Mouse (Mus musculus) heart, adult 10 weeks (tissue): ENCODE data around the gene Ear14. TPM values are rescaled to one million over a fixed set of nuclear protein-coding genes. Genes with fewer than 3 reads are reported as not detected.

Experiments used
- polyA plus RNA-seq: library from polyadenylated mRNA; stranded (reverse); fragments of 350-450 nt; fragmentation: Illumina TruSeq; extraction: RNeasy Lipid Tissue Mini Kit (QIAGEN cat#74804); gene quantifications from one replicate; pipeline ENCODE4 v1.2.3, GENCODE M21; 2014; ENCODE audit warnings: low read depth, low replicate concordance

Ear14 gene
- polyA plus RNA-seq = not detected

DNA sequence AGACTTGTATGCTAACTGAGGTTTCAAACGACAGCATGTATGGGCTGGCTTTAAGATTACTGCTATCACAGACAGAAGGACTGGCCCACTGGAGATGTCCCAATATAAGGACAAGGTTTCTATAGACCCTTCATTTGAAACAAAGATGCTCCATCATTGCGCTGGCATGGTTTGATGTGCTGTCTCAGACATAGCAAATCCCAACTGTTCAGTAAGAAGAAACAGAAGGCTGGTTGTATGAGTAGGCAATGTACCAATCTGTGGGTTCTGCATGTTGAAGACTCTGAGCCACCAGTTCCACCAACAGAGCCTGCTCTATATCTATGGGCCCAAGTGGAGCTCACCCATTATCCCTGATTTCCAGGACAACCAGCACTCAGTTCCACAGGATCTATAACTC is at the start of gene Ear14:
Ear14 (plus strand) TSS at position 277 of the 400 bp plus-strand sequence.

DNA sequence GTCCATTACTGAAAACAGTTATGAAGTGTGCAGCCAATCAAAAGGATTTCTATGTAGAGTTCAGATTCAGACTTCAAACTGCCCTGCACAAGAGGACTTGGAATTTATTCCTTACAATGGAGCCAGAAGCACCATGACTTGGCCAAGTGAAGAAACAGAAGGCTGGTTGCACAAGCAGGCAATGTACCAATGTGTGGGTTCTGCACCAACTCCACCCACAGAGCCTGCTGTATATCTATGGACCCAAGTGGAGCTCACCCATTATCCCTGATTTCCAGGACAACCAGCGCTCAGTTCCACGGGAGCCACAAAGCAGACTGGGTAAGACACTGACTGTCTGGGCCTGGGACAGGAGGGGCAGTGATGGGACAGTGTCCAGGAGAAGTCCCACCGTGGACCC is 41.2 kb upstream of the Ear14 start, which contains the start of gene Rnase2b:
Rnase2b (plus strand) TSS at position 285 of the 400 bp plus-strand sequence.

DNA sequence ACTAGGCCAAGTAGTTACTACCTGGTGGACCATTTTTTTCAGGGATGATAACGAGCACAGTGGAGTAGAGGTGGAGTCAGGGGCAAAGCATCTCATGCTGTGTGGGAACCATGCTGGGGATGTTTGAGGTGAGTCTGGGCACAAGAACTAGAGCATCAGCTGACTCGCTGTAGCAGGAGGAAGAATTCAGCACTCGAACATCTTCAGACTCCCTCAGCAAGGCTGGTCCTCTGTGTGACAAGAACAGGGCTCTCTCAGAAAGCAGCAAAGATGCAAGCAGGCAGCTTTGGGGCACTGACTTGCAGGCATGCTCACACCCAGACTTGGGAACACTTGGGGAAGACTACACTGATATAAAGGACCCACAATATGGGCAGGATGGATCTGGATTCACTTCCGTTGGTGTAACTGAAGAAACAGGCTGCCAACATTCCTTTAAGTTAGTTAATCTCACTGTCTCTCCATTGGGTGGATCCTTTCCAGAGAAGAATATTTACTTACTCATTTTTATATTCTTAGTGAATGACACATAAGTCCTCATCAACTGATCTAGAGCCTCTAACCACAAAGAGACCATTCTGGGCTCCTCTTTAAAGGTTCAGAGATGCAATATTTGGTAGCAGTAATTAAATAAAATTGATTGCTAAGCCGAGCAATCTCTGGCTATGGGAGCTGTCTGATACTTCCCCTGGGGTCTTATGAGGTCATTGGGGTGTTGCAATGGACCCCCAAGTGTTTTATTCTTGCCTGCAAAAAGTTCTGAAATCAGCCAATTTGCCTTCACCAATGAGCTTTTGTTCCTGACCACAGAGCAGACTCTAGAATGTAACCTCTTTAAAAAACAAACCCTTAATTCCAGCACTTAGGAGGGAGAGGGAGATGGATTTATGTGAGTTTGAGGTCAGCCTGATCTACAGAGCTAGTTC is 3.8 kb upstream of the Ear14 start, which contains the start of gene Ang2:
Ang2 (minus strand) TSS at position 51 of the 926 bp plus-strand sequence.

Other genes with a start within 250 kb of the Ear14 start
- 0.60 TPM for gene Pnp2, start 247.4 kb upstream of the Ear14 start, polyA plus RNA-seq
- 0.73 TPM for gene Rnase10, start 195.6 kb upstream of the Ear14 start, polyA plus RNA-seq
- not detected for gene Rnase9, start 161.5 kb upstream of the Ear14 start, polyA plus RNA-seq
- gene Rnase11, start 153.2 kb upstream of the Ear14 start, polyA plus RNA-seq = not detected
- gene Rnase12, start 145.7 kb upstream of the Ear14 start, polyA plus RNA-seq = not detected
- gene Olfr750, start 129.0 kb upstream of the Ear14 start, polyA plus RNA-seq = not detected
- 92.6 TPM for gene Rnase4, start 112.3 kb upstream of the Ear14 start, polyA plus RNA-seq
- 10.6 TPM for gene Ang, start 112.2 kb upstream of the Ear14 start, polyA plus RNA-seq
- not detected for gene Eddm3b, start 89.0 kb upstream of the Ear14 start, polyA plus RNA-seq
- not detected for gene Rnase6, start 79.5 kb upstream of the Ear14 start, polyA plus RNA-seq
- 0.84 TPM for gene Rnase1, start 56.6 kb upstream of the Ear14 start, polyA plus RNA-seq
- gene Rnase2b, start 41.1 kb upstream of the Ear14 start, polyA plus RNA-seq = not detected
- not detected for gene Ang2, start 4.2 kb upstream of the Ear14 start, polyA plus RNA-seq
- not detected for gene Rnase2a, start 52.7 kb downstream of the Ear14 start, polyA plus RNA-seq
- gene Gm7247, start 158.4 kb downstream of the Ear14 start, polyA plus RNA-seq = not detected
- not detected for gene Vmn2r88, start 207.4 kb downstream of the Ear14 start, polyA plus RNA-seq
- gene Vmn2r89, start 248.5 kb downstream of the Ear14 start, polyA plus RNA-seq = not detected